Mouse (Mus musculus) neutrophil, adult 5-6 weeks (primary cell): ENCODE measurements around the gene Lrrc30. TPM values are rescaled to one million over a fixed set of nuclear protein-coding genes. Genes with fewer than 3 reads are reported as not detected.

ENCODE experiments used
- ATAC-seq: fragments of 151-379, 151-347 bp; 2 replicates; pipeline ENCODE4 v1.8.0; 2017; ENCODE audit warnings: mild to moderate bottlenecking, moderate TSS enrichment; ENCODE audit not compliant: insufficient number of reproducible peaks, poor library complexity, low FRiP score, severe bottlenecking; ENCODE audit errors: extremely low read depth
- total RNA-seq: library from RNA; stranded (forward); fragments of 200-1000 nt; gene quantifications from 2 replicates; pipeline ENCODE4 v1.2.3, GENCODE M21; 2017

The Lrrc30 gene
- total RNA-seq, 1 experiment from 2014 or later: not detected

GRCm38 (mm10) chr17:67584937-67585579 lies 47.5 kb downstream of the Lrrc30 start:
- no peak for ATAC-seq

GRCm38 (mm10) chr17:67584533-67584932 lies 48.0 kb downstream of the Lrrc30 start:
- ATAC-seq: no peak

- no peak for ATAC-seq
Observed at GRCm38 (mm10) chr17:67583422-67583821, 49.1 kb downstream of the Lrrc30 start.

DNA sequence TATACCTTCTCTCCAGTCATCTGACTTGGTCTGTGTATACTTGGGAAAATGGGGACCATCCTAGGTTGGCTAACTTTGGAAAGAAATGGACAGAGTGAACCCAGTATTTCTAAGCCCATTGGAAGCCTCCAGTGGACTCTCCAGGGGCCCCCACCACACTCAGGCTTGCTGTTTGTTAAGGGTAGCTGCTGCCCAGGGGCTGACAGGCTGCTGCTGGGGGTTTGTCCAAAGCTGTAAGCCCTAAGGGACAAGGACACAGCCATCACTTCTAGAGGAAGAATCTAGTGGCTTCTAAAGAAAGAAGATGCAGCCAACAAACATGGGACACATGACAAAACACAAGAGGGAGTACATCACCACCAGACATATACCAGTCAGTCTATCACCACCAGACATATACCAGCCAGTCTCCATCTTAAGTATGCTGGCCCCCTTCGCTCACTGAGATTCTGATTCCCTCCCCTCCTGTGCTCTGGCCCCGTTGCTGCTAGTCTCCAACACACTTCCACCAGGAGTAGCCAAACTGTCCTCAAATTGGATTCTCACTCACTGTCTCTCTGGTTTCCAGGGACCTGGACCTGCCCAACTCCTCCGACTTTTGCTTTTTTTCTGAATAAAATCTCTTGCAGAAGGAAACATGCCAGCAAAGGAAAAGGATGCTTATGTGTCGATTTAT lies 49.7 kb downstream of the Lrrc30 start:
- ATAC-seq: no peak

GRCm38 (mm10) chr17:67581839-67582238 lies 50.7 kb downstream of the Lrrc30 start:
- no peak for ATAC-seq

Other genes with a start within 250 kb of the Lrrc30 start
- gene Lama1, start 64.5 kb upstream of the Lrrc30 start, total RNA-seq: not detected in 2 replicates